Mouse (Mus musculus) cortical plate, adult 2 months (tissue): ENCODE results near the gene Prkaa1. TPM values are rescaled to one million over a fixed set of nuclear protein-coding genes. Genes with fewer than 3 reads are reported as not detected.
"Not testable (repeated sequence)": the region's sequence is repeated elsewhere in the genome, so short reads cannot be mapped to it uniquely, and the experiment has no call there.

ENCODE experiments used
- H3K27ac ChIP-seq: fragments of 200-500 bp; 2 replicates; pipeline ENCODE4 v1.5.1; 2012; ENCODE audit warnings: low read length, control low read depth, inconsistent platforms; ENCODE audit not compliant: insufficient read depth
- H3K4me1 ChIP-seq: fragments of 200-500 bp; 2 replicates; pipeline ENCODE4 v1.6.1; 2011; ENCODE audit warnings: low read length; ENCODE audit not compliant: control insufficient read depth, insufficient read depth
- H3K4me3 ChIP-seq: fragments of 200-500 bp; 2 replicates; pipeline ENCODE4 v1.5.1; 2011; ENCODE audit warnings: mild to moderate bottlenecking, low read length, control low read depth; ENCODE audit not compliant: insufficient read depth
- CTCF ChIP-seq: fragments of 200-500 bp; IDR thresholded peaks from 2 replicates; pipeline ENCODE4 v1.5.1; 2011; ENCODE audit warnings: mild to moderate bottlenecking, control low read depth, low read length; ENCODE audit not compliant: insufficient read depth; ENCODE audit errors: extremely low read depth
- POLR2A ChIP-seq: fragments of 200-500 bp; IDR thresholded peaks from 2 replicates; pipeline ENCODE4 v1.6.1; 2011; ENCODE audit warnings: mild to moderate bottlenecking, low read length, control low read depth; ENCODE audit not compliant: insufficient read depth; ENCODE audit errors: extremely low read depth
- polyA plus RNA-seq: library from polyadenylated mRNA; depleted of rRNA; stranded (reverse); fragments of >200 nt; gene quantifications from 2 replicates; pipeline ENCODE4 v1.2.3, GENCODE M21; 2012; rRNA removed

Prkaa1 gene
- polyA plus RNA-seq, 1 experiment: 13.4 TPM

DNA sequence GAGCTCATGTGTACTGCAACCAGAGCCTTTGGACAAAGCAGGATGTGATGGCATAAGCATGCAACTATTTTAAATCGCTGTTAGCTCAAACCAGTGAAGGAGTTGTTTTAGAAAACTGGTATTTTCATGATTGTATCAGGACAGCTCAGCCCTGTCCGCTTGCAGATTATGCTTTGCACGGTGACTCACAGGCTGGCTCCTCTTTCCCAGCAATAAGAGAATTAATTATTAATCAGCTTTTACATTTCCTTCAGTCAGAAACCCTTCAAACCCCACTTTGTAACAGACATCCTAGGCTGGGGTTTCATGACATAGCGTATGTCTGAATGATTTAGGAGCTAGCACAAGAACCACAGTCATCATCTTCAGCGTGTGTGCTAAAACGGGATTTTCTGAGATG, 76.8 kb downstream of the Prkaa1 start:
- H3K27ac ChIP-seq: no peak overlapping the region
- H3K4me1 ChIP-seq: no peaks in the 10 kb centered on the region
- H3K4me3 ChIP-seq: no peak overlapping the region
- TF ChIP-seq POLR2A: no peak
- TF ChIP-seq CTCF: no peak

DNA sequence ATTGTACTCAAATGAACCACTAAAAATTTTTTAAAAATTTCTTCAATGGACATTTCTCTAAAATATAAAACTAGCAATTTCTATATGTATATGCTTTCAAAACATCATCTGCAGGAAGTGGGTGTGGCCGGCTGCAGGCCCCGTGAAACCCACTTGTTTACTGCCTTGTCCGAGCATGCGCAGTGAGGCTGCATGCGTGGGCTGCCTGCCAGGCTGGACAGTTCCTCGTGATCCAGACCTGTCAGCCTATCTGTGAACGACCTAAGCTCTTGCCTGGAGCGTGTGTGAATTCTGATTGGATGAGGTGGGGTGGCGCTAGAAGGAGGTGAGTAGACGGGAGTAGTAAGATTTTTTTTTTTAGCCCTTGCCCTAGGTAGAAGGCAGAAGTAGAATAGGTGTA, 87.1 kb downstream of the Prkaa1 start:
- not testable (repeated sequence) for H3K4me3 ChIP-seq, H3K4me1 ChIP-seq, H3K27ac ChIP-seq

Other genes starting within 250 kb of the Prkaa1 start
- 0.11 TPM in 1 of 2 replicates, not detected in the other for gene Mroh2b, start 245.1 kb upstream of the Prkaa1 start, polyA plus RNA-seq
- gene C7, start 80.1 kb upstream of the Prkaa1 start, polyA plus RNA-seq: 1.3 and 1.5 TPM in 2 replicates
- 0.75 and 1.0 TPM in 2 replicates for gene Card6, start 35.3 kb upstream of the Prkaa1 start, polyA plus RNA-seq
- 1,229 and 1,313 TPM in 2 replicates for gene Rpl37, start 27.2 kb upstream of the Prkaa1 start, polyA plus RNA-seq
- 48.8 and 57.5 TPM in 2 replicates for gene Ttc33, start 41.7 kb downstream of the Prkaa1 start, polyA plus RNA-seq
- 0.88 and 0.91 TPM in 2 replicates for gene Ptger4, start 100.3 kb downstream of the Prkaa1 start, polyA plus RNA-seq